Mouse (Mus musculus) spleen, adult 2 months (tissue): ENCODE measurements around the gene Zfyve1. TPM values are rescaled to one million over a fixed set of nuclear protein-coding genes. Genes with fewer than 3 reads are reported as not detected.

Experiments
- DNase-seq, 2 experiments: peaks; one replicate each; pipeline versions ENCODE4 v3.0.0 to v3.0.0-alpha.2; 2012 to 2021; ENCODE audit warnings: low spot score in 2 of 2, low read depth in 1 of 2
- H3K27ac ChIP-seq: fragments of 200-500 bp; 2 replicates; pipeline ENCODE4 v1.5.1; 2012; ENCODE audit warnings: low read length, inconsistent platforms; ENCODE audit not compliant: insufficient read depth
- H3K27me3 ChIP-seq: fragments of 200-500 bp; 2 replicates; pipeline ENCODE4 v1.6.1; 2012; ENCODE audit warnings: mild to moderate bottlenecking, moderate library complexity, low read length, inconsistent platforms; ENCODE audit not compliant: control insufficient read depth, insufficient read depth
- H3K36me3 ChIP-seq: fragments of 200-500 bp; 2 replicates; pipeline ENCODE4 v1.6.1; 2012; ENCODE audit warnings: mild to moderate bottlenecking, low read length, inconsistent platforms; ENCODE audit not compliant: control insufficient read depth, insufficient read depth
- H3K4me1 ChIP-seq: fragments of 200-500 bp; 2 replicates; pipeline ENCODE4 v1.6.1; 2011; ENCODE audit warnings: inconsistent platforms; ENCODE audit not compliant: control insufficient read depth, insufficient read depth, insufficient read length
- H3K4me3 ChIP-seq: fragments of 200-500 bp; 2 replicates; pipeline ENCODE4 v1.5.1; 2011; ENCODE audit warnings: mild to moderate bottlenecking, inconsistent platforms; ENCODE audit not compliant: insufficient read depth, insufficient read length; ENCODE audit errors: extremely low read depth
- CTCF ChIP-seq: fragments of 200-500 bp; IDR thresholded peaks from 2 replicates; pipeline ENCODE4 v1.5.1; 2011; ENCODE audit warnings: mild to moderate bottlenecking, inconsistent platforms; ENCODE audit not compliant: insufficient read depth, insufficient read length, insufficient replicate concordance; ENCODE audit errors: extremely low read depth
- POLR2A ChIP-seq: fragments of 200-500 bp; IDR thresholded peaks from 2 replicates; pipeline ENCODE4 v1.6.1; 2011; ENCODE audit warnings: low read depth, low read length, inconsistent platforms
- WGBS: fragments of 180-500 bp; shearing (Covaris S2); methylation state at CpG from one replicate; pipeline ENCODE4 v1.1.7; 2018; 5-methylcytosine and 5-hydroxymethylcytosine counted together
- polyA plus RNA-seq: library from polyadenylated mRNA; depleted of rRNA; stranded (reverse); fragments of >200 nt; gene quantifications from 2 replicates; pipeline ENCODE4 v1.2.3, GENCODE M21; 2012

Zfyve1 gene
- polyA plus RNA-seq, 1 experiment, result 26.5 TPM

GRCm38 (mm10) chr12:83560189-83560588 is 36.8 kb downstream of the Zfyve1 start:
- no peak overlapping the region for H3K27ac ChIP-seq
- WGBS, result 85% methylated on average over 6 of the region's 6 CpGs
- H3K4me1 ChIP-seq, result no peaks in the 10 kb centered on the region
- no peak for TF ChIP-seq CTCF
- TF ChIP-seq POLR2A, result no peak
- no peaks in the 10 kb centered on the region for H3K27me3 ChIP-seq
- no peak for DNase-seq
- no peak overlapping the region for H3K4me3 ChIP-seq
- peaks cover 21% of the 10 kb centered on the region for H3K36me3 ChIP-seq

GRCm38 (mm10) chr12:83558496-83558895 is 38.5 kb downstream of the Zfyve1 start:
- H3K4me1 ChIP-seq, result no peaks in the 10 kb centered on the region
- H3K36me3 ChIP-seq, result peaks cover 28% of the 10 kb centered on the region
- H3K27ac ChIP-seq, result no peak overlapping the region
- DNase-seq, result no peak
- H3K4me3 ChIP-seq, result no peak overlapping the region
- TF ChIP-seq CTCF (no peak), POLR2A (no peak)
- no peaks in the 10 kb centered on the region for H3K27me3 ChIP-seq
- WGBS, result 97% methylated on average over 7 of the region's 7 CpGs

- Histone ChIP-seq H3K36me3 (peaks cover 35% of the 10 kb centered on the region), H3K27me3 (no peaks in the 10 kb centered on the region), H3K4me1 (no peaks in the 10 kb centered on the region), H3K4me3 (no peak overlapping the region), H3K27ac (no peak overlapping the region)
- TF ChIP-seq POLR2A, result no peak
- TF ChIP-seq CTCF, result no peak
- WGBS, result 45% methylated on average over 9 of the region's 9 CpGs
- no peak for DNase-seq
Measured at GRCm38 (mm10) chr12:83555605-83556004, 41.4 kb downstream of the Zfyve1 start.

- DNase-seq, result no peak
- no peak overlapping the region for H3K27ac ChIP-seq
- no peak overlapping the region for H3K4me3 ChIP-seq
- peaks cover 36% of the 10 kb centered on the region for H3K36me3 ChIP-seq
- H3K27me3 ChIP-seq, result no peaks in the 10 kb centered on the region
- TF ChIP-seq CTCF (no peak), POLR2A (no peak)
- WGBS, result 80% methylated on average over 4 of the region's 4 CpGs
- H3K4me1 ChIP-seq, result no peaks in the 10 kb centered on the region
Measured at GRCm38 (mm10) chr12:83553816-83554215, 43.2 kb downstream of the Zfyve1 start.

- no peak overlapping the region for H3K27ac ChIP-seq
- no peak for TF ChIP-seq CTCF
- no peak for TF ChIP-seq POLR2A
- DNase-seq, result no peak
- H3K4me1 ChIP-seq, result no peaks in the 10 kb centered on the region
- whole genome bisulfite sequencing, result 98% methylated on average over 16 of the region's 16 CpGs
- H3K36me3 ChIP-seq, result peaks cover 36% of the 10 kb centered on the region
- no peaks in the 10 kb centered on the region for H3K27me3 ChIP-seq
- H3K4me3 ChIP-seq, result no peak overlapping the region
Measured at GRCm38 (mm10) chr12:83551305-83551704, 45.7 kb downstream of the Zfyve1 start.

- peaks cover 20% of the 10 kb centered on the region for H3K36me3 ChIP-seq
- TF ChIP-seq CTCF, result no peak
- TF ChIP-seq POLR2A, result no peak
- DNase-seq, result no peak
- H3K4me1 ChIP-seq, result no peaks in the 10 kb centered on the region
- no peak overlapping the region for H3K27ac ChIP-seq
- no peaks in the 10 kb centered on the region for H3K27me3 ChIP-seq
- H3K4me3 ChIP-seq, result no peak overlapping the region
Measured at GRCm38 (mm10) chr12:83544791-83545190, 52.2 kb downstream of the Zfyve1 start.

- 93% methylated on average over 7 of the region's 7 CpGs for WGBS
- Histone ChIP-seq H3K36me3 (peaks cover 23% of the 10 kb centered on the region), H3K4me1 (no peaks in the 10 kb centered on the region), H3K27me3 (no peaks in the 10 kb centered on the region), H3K4me3 (no peak overlapping the region), H3K27ac (no peak overlapping the region)
- no peak for DNase-seq
- TF ChIP-seq POLR2A, result no peak
- TF ChIP-seq CTCF, result no peak
Measured at GRCm38 (mm10) chr12:83543997-83544396, 53.0 kb downstream of the Zfyve1 start.
